Mouse (Mus musculus) ZHBTc4 (cell line): ENCODE measurements at regions not wholly inside any gene's neighbourhood (a gene's known extent, or its start where the extent isn't known, plus 50 kb on each side); places are given as distances from the start of the nearest gene placed in this dataset.
A peak's percentile ranks its signal among the peaks of the same experiment; 100 is the strongest.

Experiments
- DNase-seq: peaks from one replicate; pipeline ENCODE4 v3.0.0-alpha.2; 2011; ENCODE audit warnings: low read depth, low spot score

GRCm38 (mm10) chr3:128122111-128122510 is 226.0 kb upstream of the Fam241a start:
- no peak for DNase-seq

GRCm38 (mm10) chr3:128120647-128121440 is 224.7 kb upstream of the Fam241a start:
- DNase-seq, result no peak

GRCm38 (mm10) chr3:128113209-128113608 is 217.1 kb upstream of the Fam241a start:
- no peak for DNase-seq

GRCm38 (mm10) chr3:128110406-128110805 is 214.3 kb upstream of the Fam241a start:
- DNase-seq, result no peak

- no peak for DNase-seq
Observed at GRCm38 (mm10) chr3:128104516-128104915, 208.4 kb upstream of the Fam241a start.

- DNase-seq, result no peak
Observed at GRCm38 (mm10) chr3:128093046-128093445, 196.9 kb upstream of the Fam241a start.

- peak; percentile 44 for DNase-seq
Observed at GRCm38 (mm10) chr3:128088207-128088606, 192.1 kb upstream of the Fam241a start.

- no peak for DNase-seq
Observed at GRCm38 (mm10) chr3:128087163-128087562, 191.0 kb upstream of the Fam241a start.

GRCm38 (mm10) chr3:128082463-128082862 is 186.3 kb upstream of the Fam241a start:
- no peak for DNase-seq

GRCm38 (mm10) chr3:128081430-128081829 is 185.3 kb upstream of the Fam241a start:
- no peak for DNase-seq

GRCm38 (mm10) chr3:128067861-128068260 is 171.7 kb upstream of the Fam241a start:
- DNase-seq, result no peak

GRCm38 (mm10) chr3:128054031-128054430 is 157.9 kb upstream of the Fam241a start:
- DNase-seq, result no peak

- no peak for DNase-seq
Observed at GRCm38 (mm10) chr3:128043709-128044108, 147.6 kb upstream of the Fam241a start.

- no peak for DNase-seq
Observed at GRCm38 (mm10) chr3:128040407-128041115, 144.4 kb upstream of the Fam241a start.

- no peak for DNase-seq
Observed at GRCm38 (mm10) chr3:128039185-128039584, 143.1 kb upstream of the Fam241a start.

GRCm38 (mm10) chr3:128036538-128036937 is 140.4 kb upstream of the Fam241a start:
- DNase-seq, result no peak

GRCm38 (mm10) chr3:128030352-128030751 is 134.2 kb upstream of the Fam241a start:
- DNase-seq, result no peak

GRCm38 (mm10) chr3:128029565-128029915 is 133.4 kb upstream of the Fam241a start:
- DNase-seq, result no peak

GRCm38 (mm10) chr3:128028856-128029564 is 132.9 kb upstream of the Fam241a start:
- no peak for DNase-seq

- no peak for DNase-seq
Observed at GRCm38 (mm10) chr3:128024856-128025255, 128.7 kb upstream of the Fam241a start.

GRCm38 (mm10) chr3:128014909-128015308 is 118.8 kb upstream of the Fam241a start:
- DNase-seq, result no peak

GRCm38 (mm10) chr3:128002905-128003641 is 106.9 kb upstream of the Fam241a start:
- DNase-seq, result no peak
